Mouse (Mus musculus) liver (tissue): ENCODE data around the gene Lhx4.
A peak's percentile ranks its signal among the peaks of the same experiment; 100 is the strongest.

Source experiments
- DNase-seq: peaks from one replicate; pipeline ENCODE4 v3.0.0-alpha.2; 2020; ENCODE audit warnings: mixed read lengths

The Lhx4 gene

DNA sequence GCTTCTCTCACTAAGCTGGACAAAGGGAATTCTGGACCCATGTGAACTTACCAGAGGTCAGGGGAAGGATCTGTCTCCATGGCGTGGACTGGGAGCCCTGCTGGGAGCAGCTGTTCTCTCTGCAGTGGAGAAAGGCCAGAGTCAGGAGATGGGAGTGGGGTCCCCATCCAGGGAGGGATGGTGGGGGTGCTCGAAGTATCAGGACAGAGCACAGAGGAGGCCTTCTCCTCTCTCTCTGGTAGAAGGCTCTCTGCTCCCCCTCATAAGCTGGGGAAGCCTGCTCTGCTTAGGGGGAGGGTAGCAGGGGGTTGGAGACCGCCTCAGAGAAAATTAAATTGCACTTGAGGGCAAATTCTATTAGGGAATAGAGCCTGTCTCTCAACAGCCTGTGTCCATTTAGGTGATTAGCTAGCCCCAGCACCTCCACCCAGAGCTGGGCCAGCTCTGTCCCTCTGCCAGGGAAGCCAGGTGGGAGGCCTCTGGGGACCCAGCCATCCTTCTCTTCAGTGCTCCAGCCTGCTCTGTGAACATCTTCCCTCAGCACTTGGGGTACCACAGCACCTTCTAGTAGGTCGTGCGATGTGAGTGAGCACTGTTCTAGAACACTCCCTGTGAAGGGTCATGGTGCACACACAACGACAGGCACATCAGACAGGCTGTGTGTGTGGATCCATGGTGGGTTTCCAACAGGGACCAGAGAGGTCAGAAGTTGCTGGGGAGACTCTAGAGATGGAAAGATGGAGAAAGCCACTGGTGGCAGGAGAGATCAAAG is at the start of gene Lhx4:
Gene Lhx4 (minus strand): TSS at position 201 of the 772 bp plus-strand sequence.
- no peak for DNase-seq

DNA sequence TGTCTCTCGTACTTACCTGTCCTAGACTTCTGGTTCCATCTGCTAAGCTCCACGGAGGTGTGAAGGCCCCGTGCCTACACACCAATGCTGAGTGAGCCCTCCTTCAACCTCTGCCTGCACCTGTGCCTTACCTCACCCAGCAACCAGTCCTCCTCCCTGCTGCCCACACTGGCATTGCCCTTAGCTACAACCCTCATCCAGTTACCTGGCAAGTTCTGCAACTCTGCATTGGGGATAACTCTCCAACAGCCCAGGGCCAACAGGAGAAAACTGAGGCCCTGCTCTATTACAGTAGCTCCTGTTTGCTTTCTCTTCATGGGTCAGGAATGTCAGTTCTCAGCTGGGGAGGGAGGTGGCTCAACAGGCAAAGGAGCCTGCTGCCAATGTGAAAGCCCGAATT is 46.5 kb upstream of the Lhx4 start:
- DNase-seq = no peak

GRCm38 (mm10) chr1:155797425-155797824 is 45.9 kb upstream of the Lhx4 start:
- DNase-seq = no peak

- peak; percentile 31 for DNase-seq
These were observed 45.4 kb upstream of the Lhx4 start for GRCm38 (mm10) chr1:155796757-155797405.

GRCm38 (mm10) chr1:155795791-155796233 is 44.3 kb upstream of the Lhx4 start:
- no peak for DNase-seq

GRCm38 (mm10) chr1:155794855-155795254 is 43.4 kb upstream of the Lhx4 start:
- no peak for DNase-seq

DNA sequence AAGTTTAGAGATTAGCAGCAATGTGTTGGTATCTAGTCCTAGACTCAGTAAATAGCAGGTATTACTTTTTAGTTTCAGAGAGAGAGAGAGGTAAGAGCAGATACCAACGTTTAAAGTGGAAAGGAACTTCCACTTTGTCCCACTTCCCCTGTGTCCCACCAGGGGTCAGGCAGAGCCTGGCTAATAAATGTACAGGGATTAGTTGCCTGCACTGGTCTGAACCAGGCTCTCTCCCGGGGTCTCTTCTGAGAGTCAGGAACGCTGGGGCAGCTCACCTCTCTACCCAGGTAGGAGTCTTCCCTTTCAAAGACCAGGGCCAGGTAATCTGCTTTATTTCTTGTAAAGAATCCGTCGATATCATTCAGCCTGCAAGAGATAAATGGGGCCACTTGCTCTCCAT is 40.4 kb upstream of the Lhx4 start:
- no peak for DNase-seq

- no peak for DNase-seq
These were observed 38.9 kb upstream of the Lhx4 start for GRCm38 (mm10) chr1:155790111-155790974.

DNA sequence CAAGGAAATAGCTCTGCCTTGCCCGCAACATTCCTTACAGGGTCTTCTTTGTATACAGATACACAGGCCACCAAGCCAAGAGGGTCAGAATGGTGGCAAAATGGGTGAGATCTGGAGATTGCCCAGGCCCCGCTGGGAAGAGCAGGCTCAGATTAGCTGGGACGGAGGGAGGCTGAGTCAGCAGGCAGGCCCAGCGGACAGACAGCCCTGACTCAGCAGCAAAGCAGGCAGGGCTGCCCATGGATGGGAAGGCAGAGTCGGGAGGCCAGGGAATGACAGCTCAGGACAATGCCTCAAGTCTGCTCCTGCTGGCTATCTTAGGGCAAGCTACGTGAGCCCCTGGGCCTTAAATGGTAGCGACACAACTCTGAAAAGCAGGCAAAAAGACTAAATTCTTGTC is 34.4 kb upstream of the Lhx4 start:
- DNase-seq = no peak

- peak; percentile 41 for DNase-seq
These were observed 33.1 kb upstream of the Lhx4 start for GRCm38 (mm10) chr1:155784343-155785205.

GRCm38 (mm10) chr1:155782382-155782781 is 30.9 kb upstream of the Lhx4 start:
- DNase-seq = no peak

- no peak for DNase-seq
These were observed 26.4 kb upstream of the Lhx4 start for GRCm38 (mm10) chr1:155777641-155778625.

GRCm38 (mm10) chr1:155759167-155759566 is 7.7 kb upstream of the Lhx4 start:
- no peak for DNase-seq

DNA sequence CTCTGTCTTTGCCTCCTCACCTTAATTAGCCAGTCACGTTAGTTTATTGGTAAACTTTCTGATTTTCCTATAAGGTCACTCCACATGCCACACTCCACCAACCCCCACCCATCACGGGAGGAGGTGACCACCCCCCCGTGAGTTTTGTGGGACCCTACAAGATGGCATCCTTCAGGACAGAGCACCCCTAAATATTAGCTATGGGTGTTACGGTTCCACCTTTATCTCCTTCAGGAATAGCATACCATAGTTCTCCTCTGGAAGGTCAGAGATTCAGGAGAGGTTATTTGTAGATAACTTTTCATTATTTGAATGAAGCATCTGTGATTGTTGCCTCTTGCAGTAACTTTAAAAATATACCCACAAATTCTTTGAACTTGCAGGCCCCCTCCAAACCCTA is 7.2 kb upstream of the Lhx4 start:
- DNase-seq = no peak

DNA sequence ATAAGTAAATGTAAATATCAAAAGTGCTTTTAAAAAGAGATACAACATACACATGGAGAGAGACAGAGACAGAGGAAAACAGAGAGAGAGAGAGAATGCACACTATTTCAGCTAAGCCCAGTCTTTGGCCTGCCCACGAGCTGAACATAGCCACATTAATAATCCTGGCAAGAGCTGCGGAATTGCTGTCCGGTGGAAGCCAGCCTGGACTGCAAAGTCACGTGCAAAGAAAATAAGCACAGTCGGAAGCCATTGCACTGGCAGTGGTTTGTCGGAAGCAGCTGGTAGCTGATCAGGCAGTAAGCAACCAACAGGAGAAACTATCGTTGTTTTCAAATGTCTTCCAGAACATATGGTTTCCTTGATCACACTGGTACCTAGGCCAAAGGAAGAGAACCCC is 6.1 kb upstream of the Lhx4 start:
- DNase-seq = no peak

- no peak for DNase-seq
These were observed 1.9 kb upstream of the Lhx4 start for GRCm38 (mm10) chr1:155753411-155753810.

DNA sequence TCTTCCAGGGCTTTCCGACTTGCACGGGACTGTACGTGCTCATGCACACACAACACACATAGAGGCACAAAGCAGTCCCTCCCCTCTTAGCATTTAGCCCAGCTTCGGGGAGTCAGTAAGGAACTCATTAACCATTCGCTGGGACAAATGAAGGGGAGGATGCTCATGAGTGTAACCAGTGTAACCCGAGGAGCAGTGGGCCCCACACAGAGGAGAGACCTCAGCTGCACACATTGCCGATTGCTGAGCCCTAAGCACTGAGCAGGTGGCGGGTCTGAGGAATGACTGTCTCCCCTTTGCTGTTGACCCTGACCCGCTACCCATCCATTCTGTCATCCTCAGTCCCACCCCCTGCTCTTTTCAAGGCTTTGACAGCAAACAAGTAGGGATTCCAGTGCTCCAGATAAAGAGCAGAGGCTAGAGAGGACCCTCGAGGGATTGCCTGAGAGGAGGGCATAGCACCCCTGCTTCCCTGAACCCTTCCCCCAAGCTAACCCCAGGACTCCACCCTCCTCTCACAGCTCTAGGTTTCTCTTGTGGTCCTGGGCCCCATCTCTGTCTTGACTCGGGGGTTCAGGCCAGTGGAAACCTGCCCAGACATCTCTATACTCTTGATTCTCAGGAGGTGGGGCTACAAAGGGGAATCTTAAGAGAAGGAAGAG is 836 bp downstream of the Lhx4 start:
- no peak for DNase-seq

DNA sequence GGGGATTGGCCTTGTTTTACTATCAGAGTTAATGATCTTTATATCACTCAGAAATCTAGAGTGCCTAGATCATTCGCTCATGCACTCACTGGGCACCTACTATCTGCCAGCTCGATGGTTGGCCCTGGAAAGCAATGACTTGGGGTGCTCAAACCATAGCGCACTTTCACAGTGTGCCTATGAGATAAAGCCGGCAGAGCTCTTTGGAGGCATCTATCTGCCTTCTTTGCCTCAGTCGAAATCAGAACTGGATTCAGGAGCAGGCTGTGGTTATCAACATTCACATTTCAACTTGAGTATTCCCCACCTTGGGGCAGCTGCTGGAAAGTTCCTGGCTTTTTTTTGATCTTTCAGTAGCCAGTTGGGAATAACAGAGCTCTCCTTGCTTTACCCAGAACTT is 3.6 kb downstream of the Lhx4 start:
- no peak for DNase-seq

- DNase-seq = no peak
These were observed 4.5 kb downstream of the Lhx4 start for GRCm38 (mm10) chr1:155747011-155747410.
